Mouse (Mus musculus) cerebellum, adult 11 months (tissue): ENCODE results near the gene Pfdn4.

ENCODE experiments used
- DNase-seq: peaks from one replicate; pipeline ENCODE4 v3.0.0; 2022

The Pfdn4 gene

GRCm38 (mm10) chr2:170498011-170498410 is 1.8 kb downstream of the Pfdn4 start:
- no peak for DNase-seq

DNA sequence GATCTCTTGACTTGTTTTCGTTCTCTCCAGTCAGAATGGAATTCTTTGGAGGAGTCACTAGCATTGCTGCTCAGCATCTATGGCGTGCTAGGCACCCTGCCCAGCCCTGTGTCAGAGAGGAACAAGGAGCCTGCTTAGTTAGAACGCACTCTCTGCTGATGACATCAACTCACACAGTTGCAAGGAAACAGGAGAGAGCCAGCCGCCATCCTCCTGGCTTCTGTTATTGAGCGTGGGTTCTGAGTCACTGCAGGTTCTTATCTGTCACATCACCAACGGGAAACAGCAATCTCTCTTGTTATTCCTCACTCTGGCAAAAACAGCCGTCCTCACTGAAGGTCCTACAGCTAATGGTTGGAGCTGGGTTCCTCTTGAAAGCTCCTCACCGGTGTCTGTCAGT is 7.1 kb downstream of the Pfdn4 start:
- no peak for DNase-seq

DNA sequence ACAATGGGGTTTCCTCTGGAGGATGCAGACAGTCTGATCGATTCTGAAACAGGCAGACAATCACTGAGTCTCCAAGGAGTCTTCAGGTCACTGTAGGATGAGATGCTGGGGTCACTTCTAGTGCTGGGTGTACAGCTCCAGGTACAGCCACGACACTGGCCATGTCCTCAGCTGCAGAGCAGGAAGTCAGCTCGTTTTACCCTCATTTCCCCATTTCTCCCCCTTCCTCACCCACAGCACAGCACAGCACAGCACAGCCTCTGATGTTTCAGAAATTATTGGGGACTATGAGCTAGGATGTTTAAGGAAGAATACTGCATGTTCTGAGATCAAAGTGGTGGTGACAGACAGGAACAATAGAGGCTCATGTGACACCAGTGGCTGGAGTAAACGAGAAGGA is 7.8 kb downstream of the Pfdn4 start:
- no peak for DNase-seq

DNA sequence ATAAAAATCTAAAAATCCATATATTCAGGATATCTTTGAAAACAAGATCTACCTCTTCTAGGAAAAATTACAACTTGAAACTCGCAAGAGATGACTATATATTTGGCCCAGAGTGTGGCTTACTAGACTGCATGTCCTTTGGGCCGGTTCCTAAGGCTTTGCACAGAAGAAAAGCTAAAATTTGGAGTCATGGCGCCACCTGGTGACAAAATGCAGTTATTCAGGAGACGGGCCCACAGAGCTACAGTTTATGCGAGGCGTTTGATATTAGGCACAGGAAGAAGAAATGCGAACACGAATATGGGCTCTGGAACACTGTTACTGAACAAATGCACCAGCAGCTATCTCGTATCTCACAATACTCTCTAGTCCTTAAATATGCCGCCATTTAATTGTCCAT is 11.5 kb downstream of the Pfdn4 start:
- DNase-seq: peak; percentile 80

GRCm38 (mm10) chr2:170508821-170509220 is 12.6 kb downstream of the Pfdn4 start:
- DNase-seq: peak; percentile 94

DNA sequence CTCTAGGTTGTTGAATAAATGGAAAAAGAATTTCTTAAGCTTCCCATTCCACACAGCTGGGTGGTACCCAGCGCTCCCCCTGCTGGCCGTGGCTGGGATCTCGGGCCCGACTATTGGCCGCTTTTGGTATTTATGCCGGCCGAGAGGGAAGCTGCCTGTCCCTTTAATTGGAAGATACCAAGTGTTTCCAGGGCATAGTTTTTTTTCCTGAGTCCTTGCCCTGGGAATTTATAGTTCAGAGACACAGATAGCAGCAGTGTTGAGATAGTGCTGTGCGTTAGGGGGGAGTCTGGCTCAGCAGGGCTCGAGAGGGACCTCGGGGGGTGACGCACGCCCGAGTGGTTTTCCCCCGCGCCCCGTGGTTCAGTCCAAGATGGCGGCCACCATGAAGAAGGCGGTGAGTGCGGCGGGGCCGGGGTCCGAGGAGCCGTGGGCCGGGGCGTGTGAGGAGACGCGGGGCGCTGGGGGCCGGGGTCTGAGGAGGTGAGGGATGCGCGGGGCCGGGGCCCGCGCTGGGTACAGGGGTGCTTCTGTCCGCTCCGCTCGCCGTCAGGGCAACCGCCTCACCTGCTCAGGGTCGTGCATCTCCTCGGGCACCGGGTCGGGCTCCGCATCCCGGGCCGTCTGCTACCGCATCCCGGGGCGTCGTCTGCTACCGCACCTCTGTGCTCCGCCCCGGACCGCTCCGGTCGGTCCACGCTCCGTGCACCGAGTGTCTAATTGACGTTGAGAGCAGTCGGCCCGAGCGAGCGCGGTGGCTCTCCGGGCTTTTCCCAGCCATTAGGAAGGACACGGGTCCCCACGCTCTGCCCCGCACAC is 15.1 kb downstream of the Pfdn4 start:
- peak; percentile 89 for DNase-seq

- no peak for DNase-seq
Observed at GRCm38 (mm10) chr2:170513756-170514155, 17.5 kb downstream of the Pfdn4 start.

- no peak for DNase-seq
Observed at GRCm38 (mm10) chr2:170520321-170520971, 24.2 kb downstream of the Pfdn4 start.

- no peak for DNase-seq
Observed at GRCm38 (mm10) chr2:170526513-170526912, 30.3 kb downstream of the Pfdn4 start.

DNA sequence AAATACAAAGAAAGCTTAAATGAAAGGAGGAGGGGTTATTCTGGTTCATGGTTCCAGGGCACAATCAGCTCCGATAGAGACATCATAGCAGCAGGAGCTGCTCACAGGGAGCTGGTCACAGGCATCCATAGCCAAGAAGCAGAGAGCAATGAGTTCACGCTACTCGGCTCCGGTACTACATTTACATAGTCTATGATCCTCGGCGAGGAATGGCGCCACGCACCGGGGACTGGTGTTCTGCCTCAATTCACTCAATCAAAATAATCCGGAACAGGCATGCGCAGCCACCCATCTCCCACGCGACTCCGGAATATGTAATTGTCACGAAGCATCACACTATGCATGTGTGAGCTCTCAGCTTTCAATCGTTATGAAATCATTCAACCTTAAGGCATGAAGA is 31.8 kb downstream of the Pfdn4 start:
- no peak for DNase-seq

DNA sequence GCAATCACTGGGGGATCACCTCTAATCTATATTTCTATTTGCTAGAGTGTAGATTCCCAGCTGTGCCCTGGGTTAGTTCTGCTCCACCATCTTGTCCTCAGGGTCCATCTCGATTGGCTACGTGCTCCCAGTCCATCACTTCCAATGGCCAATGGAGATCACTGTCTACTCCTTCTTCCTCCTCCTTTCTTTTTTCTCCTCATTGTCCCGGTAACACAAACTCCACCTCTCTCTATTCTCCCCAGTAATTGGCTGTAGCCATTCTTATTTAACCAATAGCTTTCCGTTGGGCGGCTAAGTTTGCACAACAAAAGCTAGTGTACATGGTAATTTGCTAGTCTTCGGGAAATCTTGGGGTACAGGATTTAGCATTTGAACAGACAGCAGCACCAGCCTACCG is 33.5 kb downstream of the Pfdn4 start:
- no peak for DNase-seq

- DNase-seq: no peak
Observed at GRCm38 (mm10) chr2:170530256-170530655, 34.0 kb downstream of the Pfdn4 start.

GRCm38 (mm10) chr2:170534116-170534802 is 38.0 kb downstream of the Pfdn4 start:
- DNase-seq: no peak

- DNase-seq: no peak
Observed at GRCm38 (mm10) chr2:170534803-170535174, 38.6 kb downstream of the Pfdn4 start.

GRCm38 (mm10) chr2:170535841-170536240 is 39.6 kb downstream of the Pfdn4 start:
- DNase-seq: no peak

DNA sequence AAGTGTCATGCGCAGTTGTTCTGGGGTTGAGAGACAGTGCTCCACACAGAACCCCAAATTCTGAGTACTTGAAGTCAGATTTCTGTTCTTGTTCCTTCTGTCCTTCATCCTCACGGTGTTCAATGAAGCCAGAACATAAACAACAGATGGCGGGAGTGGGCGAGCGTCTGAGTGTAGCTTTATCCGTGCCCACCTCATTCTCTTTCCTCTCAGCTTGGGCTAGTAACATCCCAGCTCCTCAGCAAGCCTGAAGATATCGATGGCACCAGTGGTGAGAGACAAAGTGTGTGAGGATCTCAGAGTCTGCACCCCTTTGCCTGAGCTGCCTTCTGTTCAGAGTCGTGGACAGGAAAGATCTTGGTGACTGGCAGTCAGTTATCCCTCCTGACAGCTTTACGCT is 43.0 kb downstream of the Pfdn4 start:
- DNase-seq: no peak

DNA sequence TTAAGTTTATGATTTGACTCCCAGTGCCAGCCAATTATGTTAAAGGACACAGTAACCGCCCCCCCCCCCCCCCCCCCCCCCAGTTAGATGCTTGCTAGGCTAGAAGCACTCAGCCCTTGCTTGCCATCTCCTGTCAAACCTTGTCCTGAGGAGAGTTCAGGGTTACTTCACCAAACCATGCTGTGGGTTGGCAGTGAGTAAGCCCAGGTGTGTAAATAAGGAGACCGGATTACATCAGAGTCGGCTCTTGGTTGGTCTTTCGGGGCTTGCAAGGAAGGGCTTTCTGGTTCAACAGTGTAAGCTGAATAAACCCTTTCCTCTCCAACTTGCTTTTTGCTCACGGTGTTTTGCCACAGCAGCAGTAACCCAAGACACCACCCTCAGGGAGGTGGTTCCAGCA is 47.4 kb downstream of the Pfdn4 start:
- DNase-seq: no peak

DNA sequence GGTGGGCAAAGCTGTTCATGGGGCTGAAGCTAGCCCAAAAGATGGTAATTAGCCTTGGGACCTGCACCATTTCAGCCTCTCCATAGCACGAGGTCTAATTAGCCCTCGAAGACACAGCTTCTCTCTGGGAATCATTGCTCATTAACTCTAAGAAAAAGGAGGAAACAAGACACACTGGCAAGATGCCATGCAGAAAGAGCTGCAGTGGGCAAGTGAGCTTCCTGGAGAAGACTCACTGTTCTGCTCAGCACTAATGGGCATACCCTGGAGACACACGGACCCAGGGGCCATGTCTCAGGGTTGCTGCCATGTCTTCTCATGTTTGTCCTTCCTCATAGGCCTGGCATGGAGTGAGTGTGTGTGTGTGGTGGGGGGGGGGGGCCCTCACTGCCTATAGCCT is 47.9 kb downstream of the Pfdn4 start:
- DNase-seq: no peak

DNA sequence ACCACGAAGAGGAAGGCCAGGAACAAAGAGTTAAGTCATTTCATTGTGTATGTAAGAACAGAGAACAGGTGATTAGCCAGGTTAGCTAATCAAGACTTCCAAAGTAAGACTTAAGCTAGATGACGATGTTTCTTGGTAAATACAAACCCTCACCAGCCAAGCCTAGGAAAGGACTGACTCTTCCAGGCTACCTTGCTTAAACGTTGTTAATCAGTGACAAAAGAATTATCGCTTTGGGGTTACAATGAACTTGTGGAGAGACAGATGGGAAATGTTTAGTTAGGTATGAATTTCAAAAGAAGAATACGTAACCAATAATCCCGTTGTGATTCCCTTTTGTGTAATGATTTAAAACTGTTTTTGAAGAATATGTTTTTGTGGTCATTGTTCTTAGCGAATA is 48.7 kb downstream of the Pfdn4 start:
- no peak for DNase-seq

GRCm38 (mm10) chr2:170545745-170546144 is 49.5 kb downstream of the Pfdn4 start:
- no peak for DNase-seq

GRCm38 (mm10) chr2:170547526-170547925 is 51.3 kb downstream of the Pfdn4 start:
- no peak for DNase-seq

- DNase-seq: no peak
Observed at GRCm38 (mm10) chr2:170548046-170548445, 51.8 kb downstream of the Pfdn4 start.

- no peak for DNase-seq
Observed at GRCm38 (mm10) chr2:170549146-170549545, 52.9 kb downstream of the Pfdn4 start.

GRCm38 (mm10) chr2:170550240-170550639 is 54.0 kb downstream of the Pfdn4 start:
- DNase-seq: no peak
